Mouse (Mus musculus) CH12.LX (cell line): ENCODE results near the gene Polr2l. TPM values are rescaled to one million over a fixed set of nuclear protein-coding genes. Genes with fewer than 3 reads are reported as not detected.

Source experiments
- DNase-seq: peaks from one replicate; pipeline ENCODE4 v3.0.0-alpha.2; 2013; ENCODE audit errors: extremely low read depth
- H3K27ac ChIP-seq: 2 replicates; pipeline ENCODE4 v1.5.1; 2012; ENCODE audit warnings: low read depth, mild to moderate bottlenecking, control low read depth, moderate library complexity; ENCODE audit not compliant: insufficient read depth
- H3K27me3 ChIP-seq: replicated peaks from 2 replicates; pipeline ENCODE3; 2012; ENCODE audit warnings: inconsistent platforms
- H3K36me3 ChIP-seq, 2 experiments: replicated peaks in 1 of 2; 2 replicates each; pipeline versions ENCODE3 to v1.6.1; 2012; ENCODE audit warnings: inconsistent platforms in 1 of 2, low read length in 1 of 2, mild to moderate bottlenecking in 1 of 2, mixed read lengths in 1 of 2, moderate library complexity in 1 of 2; ENCODE audit not compliant: control insufficient read depth in 1 of 2, insufficient read depth in 1 of 2
- H3K4me1 ChIP-seq, 2 experiments: 2 replicates each; pipeline ENCODE4 v1.6.1; 2012; ENCODE audit warnings: inconsistent platforms in 1 of 2, moderate library complexity in 1 of 2; ENCODE audit not compliant: insufficient read depth in 2 of 2, control insufficient read depth in 1 of 2
- H3K4me2 ChIP-seq: 2 replicates; pipeline ENCODE4 v1.6.1; 2012; ENCODE audit warnings: low read depth, mild to moderate bottlenecking, control low read depth; ENCODE audit not compliant: poor library complexity, insufficient read depth, severe bottlenecking
- H3K4me3 ChIP-seq, 3 experiments: fragments of 150-350 bp in 1 of 3; sonication (generic) in 1 of 3; replicated peaks in 1 of 3; 2 replicates each; pipeline versions ENCODE3 to v1.5.1; 2011 to 2012; ENCODE audit warnings: low read depth in 2 of 3, low read length in 2 of 3, mild to moderate bottlenecking in 2 of 3, moderate library complexity in 2 of 3, control low read depth in 1 of 3, improper control_type of control experiment in 1 of 3, inconsistent platforms in 1 of 3, mixed read lengths in 1 of 3; ENCODE audit not compliant: poor library complexity in 1 of 3
- H3K79me2 ChIP-seq: replicated peaks from 2 replicates; pipeline ENCODE4 v1.6.1; 2012; ENCODE audit warnings: mild to moderate bottlenecking, moderate library complexity; ENCODE audit not compliant: control insufficient read depth, poor library complexity, insufficient read depth, severe bottlenecking; ENCODE audit errors: extremely low read depth
- H3K9ac ChIP-seq: 2 replicates; pipeline ENCODE4 v1.6.1; 2012; ENCODE audit warnings: low read depth, mild to moderate bottlenecking, control low read depth, moderate library complexity; ENCODE audit not compliant: insufficient read depth
- H3K9me3 ChIP-seq: replicated peaks from 2 replicates; pipeline ENCODE3; 2012; ENCODE audit warnings: low read length, inconsistent platforms, mixed read lengths
- BHLHE40 ChIP-seq: IDR thresholded peaks from 2 replicates; pipeline ENCODE4 v1.6.1; 2011; ENCODE audit warnings: mild to moderate bottlenecking, low read depth, low read length, improper control_type of control experiment
- CHD1 ChIP-seq: IDR thresholded peaks from 2 replicates; pipeline ENCODE4 v1.6.1; 2012; ENCODE audit warnings: low read depth, low read length, improper control_type of control experiment, inconsistent platforms
- CTCF ChIP-seq, 2 experiments: IDR thresholded peaks in 1 of 2; conservative IDR thresholded peaks in 1 of 2; 2 replicates each; pipeline ENCODE4 v1.5.1; 2011 to 2012; ENCODE audit warnings: low read depth in 2 of 2, low read length in 2 of 2, improper control_type of control experiment in 1 of 2, inconsistent platforms in 1 of 2, mild to moderate bottlenecking in 1 of 2, moderate library complexity in 1 of 2
- E2F4 ChIP-seq: IDR thresholded peaks from 2 replicates; pipeline ENCODE4 v1.6.1; 2011; ENCODE audit warnings: low read depth, low read length, improper control_type of control experiment; ENCODE audit not compliant: insufficient replicate concordance
- ELF1 ChIP-seq: IDR thresholded peaks from 2 replicates; pipeline ENCODE4 v1.6.1; 2014; ENCODE audit warnings: low read depth, mild to moderate bottlenecking, inconsistent platforms, low read length, improper control_type of control experiment
- GABPA ChIP-seq: IDR thresholded peaks from 2 replicates; pipeline ENCODE4 v1.6.1; 2012; ENCODE audit warnings: low read depth, low read length, improper control_type of control experiment, inconsistent platforms; ENCODE audit not compliant: insufficient replicate concordance
- HCFC1 ChIP-seq: IDR thresholded peaks from 2 replicates; pipeline ENCODE4 v1.6.1; 2012; ENCODE audit warnings: low read depth, mild to moderate bottlenecking, inconsistent platforms, low read length, improper control_type of control experiment
- IRF4 ChIP-seq: IDR thresholded peaks from 2 replicates; pipeline ENCODE4 v1.6.1; 2014; ENCODE audit warnings: low read depth, mild to moderate bottlenecking, inconsistent platforms, low read length, improper control_type of control experiment
- KAT2A ChIP-seq: IDR thresholded peaks from 2 replicates; pipeline ENCODE4 v1.6.1; 2012; ENCODE audit warnings: low read length, improper control_type of control experiment, inconsistent platforms; ENCODE audit not compliant: insufficient replicate concordance
- MYC ChIP-seq: IDR thresholded peaks from 2 replicates; pipeline ENCODE4 v1.6.1; 2011; ENCODE audit warnings: low read depth, mild to moderate bottlenecking, improper control_type of control experiment, low read length
- NELFE ChIP-seq: IDR thresholded peaks from 2 replicates; pipeline ENCODE4 v1.6.1; 2011; ENCODE audit warnings: low read depth, low read length, improper control_type of control experiment
- POLR2A ChIP-seq: IDR thresholded peaks from 2 replicates; pipeline ENCODE4 v1.6.1; 2011; ENCODE audit warnings: low read depth, mild to moderate bottlenecking, improper control_type of control experiment, low read length
- RAD21 ChIP-seq: IDR thresholded peaks from 2 replicates; pipeline ENCODE4 v1.6.1; 2011; ENCODE audit warnings: low read depth, mild to moderate bottlenecking, low read length, improper control_type of control experiment, moderate library complexity
- RCOR1 ChIP-seq: conservative IDR thresholded peaks from 2 replicates; pipeline ENCODE4 v1.6.1; 2012; ENCODE audit warnings: low read depth, mild to moderate bottlenecking, inconsistent platforms, low read length, improper control_type of control experiment
- SMC3 ChIP-seq: IDR thresholded peaks from 2 replicates; pipeline ENCODE4 v1.6.1; 2011; ENCODE audit warnings: low read depth, low read length, improper control_type of control experiment
- TBP ChIP-seq: conservative IDR thresholded peaks from 2 replicates; pipeline ENCODE4 v1.6.1; 2011; ENCODE audit warnings: low read depth, low read length, improper control_type of control experiment
- TCF12 ChIP-seq: IDR thresholded peaks from 2 replicates; pipeline ENCODE4 v1.6.1; 2014; ENCODE audit warnings: low read depth, mild to moderate bottlenecking, inconsistent platforms, low read length, improper control_type of control experiment
- USF2 ChIP-seq: conservative IDR thresholded peaks from 2 replicates; pipeline ENCODE4 v1.6.1; 2011; ENCODE audit warnings: low read depth, low read length, improper control_type of control experiment
- ZC3H11A ChIP-seq: IDR thresholded peaks from 2 replicates; pipeline ENCODE4 v1.6.1; 2012; ENCODE audit warnings: low read depth, mild to moderate bottlenecking, inconsistent platforms, low read length, improper control_type of control experiment
- ZNF384 ChIP-seq: IDR thresholded peaks from 2 replicates; pipeline ENCODE4 v1.6.1; 2012; ENCODE audit warnings: low read depth, low read length, improper control_type of control experiment, inconsistent platforms
- dilution Hi-C: fragments of 300-500 bp; cut with MboI; formaldehyde crosslinking; loops from 2 replicates; pipeline ENCODE4 v1.14.3; 2020; ENCODE audit warnings: low sequenced_read_pairs; ENCODE audit not compliant: extremely low pct_unique_long_range_greater_than_20kb, extremely low pct_ligation_motif_present
- in situ Hi-C: fragments of 300-500 bp; cut with MboI; formaldehyde crosslinking; loops from 3 replicates; pipeline ENCODE4 v1.14.3; 2019; ENCODE audit warnings: low sequenced_read_pairs, low pct_ligation_motif_present, low pct_unique_long_range_greater_than_20kb, mixed read lengths
- polyA plus RNA-seq: library from polyadenylated mRNA; unstranded; fragments of >175 nt; gene quantifications from 2 replicates; pipeline ENCODE4 v1.2.1, GENCODE M21; 2012; ENCODE audit warnings: low read depth; ENCODE audit not compliant: insufficient read length
- total RNA-seq, 2 experiments: library from RNA; depleted of rRNA; stranded (reverse); fragments of 300-350 nt in 1 of 2; fragments of >200 nt in 1 of 2; gene quantifications; 2 replicates each; pipeline ENCODE4 v1.2.3; 2012 to 2014

The Polr2l gene
- total and polyA plus RNA-seq, 3 experiments = 35.7 to 82.3 (median 64.8) TPM

DNA sequence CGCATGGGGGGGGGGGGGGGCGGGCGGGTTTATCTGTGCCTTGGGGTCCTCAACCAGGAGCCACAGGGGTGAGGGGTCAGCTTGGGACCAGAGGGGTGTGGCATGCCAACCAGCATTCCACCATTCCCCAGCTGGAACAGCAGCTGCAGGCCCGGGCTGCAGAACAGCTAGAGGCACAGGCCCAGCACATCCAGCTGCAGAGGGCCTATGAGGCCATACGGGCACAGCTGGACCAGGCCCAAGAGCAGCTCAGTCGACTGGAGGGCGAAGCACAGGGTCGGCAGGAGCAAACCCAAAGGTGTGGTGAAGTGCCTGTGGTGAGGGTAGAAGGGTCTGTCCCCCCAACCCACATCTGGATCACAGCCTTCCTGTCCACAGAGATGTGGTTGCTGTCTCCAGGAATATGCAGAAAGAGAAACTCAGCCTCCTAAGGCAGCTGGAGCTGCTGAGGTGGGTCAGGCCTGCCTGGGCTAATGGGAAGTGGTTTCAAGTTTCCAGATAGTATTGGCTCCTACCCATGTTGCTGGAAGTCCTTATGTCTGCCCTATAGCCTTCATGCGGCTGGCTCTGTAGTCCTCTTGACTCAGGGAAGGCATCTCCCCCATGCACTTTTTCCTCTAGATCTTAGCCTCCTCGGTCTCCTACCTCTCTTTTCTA lies 9.4 kb downstream of the Polr2l start:
- DNase-seq = no peak
- H3K9me3 ChIP-seq = no peaks in the 10 kb centered on the region
- no peaks in the 10 kb centered on the region for H3K27me3 ChIP-seq
- TF ChIP-seq E2F4 = no peak
- TF ChIP-seq RAD21 = no peak
- no peak for TF ChIP-seq ZC3H11A
- TF ChIP-seq ELF1 = no peak
- TF ChIP-seq GABPA = no peak
- TF ChIP-seq POLR2A = no peak
- TF ChIP-seq MYC = no peak
- TF ChIP-seq RCOR1 = no peak
- no peak for TF ChIP-seq CHD1
- no peak for TF ChIP-seq NELFE
- no peak for TF ChIP-seq ZNF384
- TF ChIP-seq USF2 = no peak
- TF ChIP-seq TBP = no peak
- no peak for TF ChIP-seq CTCF (conservative IDR thresholded peaks at IDR 0.05 in 1 of 2, IDR thresholded peaks at IDR 0.05 in 1 of 2; ENCODE audit: low read depth in 2 of 2, low read length in 2 of 2)
- no peak for TF ChIP-seq BHLHE40
- TF ChIP-seq TCF12 = no peak
- no peak for TF ChIP-seq IRF4
- no peak for TF ChIP-seq HCFC1
- no peak for TF ChIP-seq SMC3
- no peak overlapping the region for H3K27ac ChIP-seq
- no peak overlapping the region for H3K4me3 ChIP-seq
- dilution Hi-C loops = no loop called here
- no peak overlapping the region for H3K4me2 ChIP-seq
- in situ Hi-C loops = no loop called here
- H3K4me1 ChIP-seq = peaks cover 24 to 51% of the 10 kb centered on the region in 2 experiments
- H3K36me3 ChIP-seq = peaks cover 9 to 22% of the 10 kb centered on the region in 2 experiments
- no peaks in the 10 kb centered on the region for H3K79me2 ChIP-seq
- H3K9ac ChIP-seq = no peak overlapping the region

DNA sequence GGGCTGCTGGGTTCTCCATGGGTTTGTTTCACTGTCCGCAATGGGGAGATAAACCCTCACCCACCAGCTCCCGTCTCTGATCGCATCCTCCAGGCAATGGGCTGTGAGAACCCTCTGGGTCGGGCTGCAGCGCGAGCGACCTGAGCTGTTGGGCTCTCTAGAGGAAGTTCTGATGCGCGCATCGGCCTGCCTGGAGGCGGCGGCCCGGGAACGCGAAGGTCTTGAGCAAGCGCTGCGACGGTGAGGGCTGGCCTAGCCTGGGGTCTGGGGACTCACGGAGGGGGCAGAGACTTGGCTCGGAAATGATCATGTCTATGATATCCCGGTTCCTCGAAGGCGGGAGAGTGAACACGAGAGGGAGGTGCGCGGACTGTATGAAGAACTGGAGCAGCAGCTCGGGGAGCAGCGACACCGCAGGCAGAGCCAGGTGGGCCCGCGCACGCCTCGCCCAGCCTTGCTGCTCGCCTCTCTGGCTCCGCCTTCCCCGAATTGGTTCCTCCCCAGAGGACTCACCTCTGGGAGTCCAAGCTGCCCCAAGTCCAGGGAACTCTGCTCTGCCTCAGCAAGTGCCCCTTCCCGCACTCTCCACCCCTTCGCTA lies 10.2 kb downstream of the Polr2l start:
- no peaks in the 10 kb centered on the region for H3K9me3 ChIP-seq
- peaks cover 16 to 43% of the 10 kb centered on the region in 2 experiments for H3K4me1 ChIP-seq
- no peak overlapping the region for H3K9ac ChIP-seq
- H3K4me2 ChIP-seq = no peak overlapping the region
- dilution Hi-C loops (no loop called here), in situ Hi-C loops (no loop called here)
- H3K4me3 ChIP-seq = no peak overlapping the region
- no peak overlapping the region for H3K27ac ChIP-seq
- no peaks in the 10 kb centered on the region for H3K79me2 ChIP-seq
- DNase-seq = no peak
- H3K27me3 ChIP-seq = no peaks in the 10 kb centered on the region
- TF ChIP-seq KAT2A = no peak
- TF ChIP-seq, all 38 proteins: peak for 0
- H3K36me3 ChIP-seq = peaks cover 3 to 22% of the 10 kb centered on the region in 2 experiments
